Mouse (Mus musculus): ENCODE measurements around the gene Mrpl20.

The Mrpl20 gene

GRCm38 (mm10) chr4:155802741-155803339 is at the start of gene Mrpl20:
Mrpl20 (plus strand) TSS chr4:155802878.
- DNase-seq (ENCODE audit: low read depth, low spot score), result no peak

GRCm38 (mm10) chr4:155757011-155757410 is 45.7 kb upstream of the Mrpl20 start:
- DNase-seq (ENCODE audit: low read depth, low spot score), result no peak

- DNase-seq (ENCODE audit: low read depth, low spot score), result no peak
Measured at GRCm38 (mm10) chr4:155759862-155760612, 42.6 kb upstream of the Mrpl20 start.

- peak; percentile 96 for DNase-seq (ENCODE audit: low read depth, low spot score)
Measured at GRCm38 (mm10) chr4:155760613-155761355, 41.9 kb upstream of the Mrpl20 start, which contains the start of gene Atad3a. Atad3a (minus strand) TSS chr4:155761093.

GRCm38 (mm10) chr4:155761356-155762099 is 41.1 kb upstream of the Mrpl20 start:
- no peak for DNase-seq (ENCODE audit: low read depth, low spot score)

- no peak for DNase-seq (ENCODE audit: low read depth, low spot score)
Measured at GRCm38 (mm10) chr4:155762357-155762756, 40.3 kb upstream of the Mrpl20 start.

GRCm38 (mm10) chr4:155769496-155769879 is 33.2 kb upstream of the Mrpl20 start:
- DNase-seq (ENCODE audit: low read depth, low spot score), result no peak

- DNase-seq (ENCODE audit: low read depth, low spot score), result no peak
Measured at GRCm38 (mm10) chr4:155769880-155770512, 32.7 kb upstream of the Mrpl20 start.

- DNase-seq (ENCODE audit: low read depth, low spot score), result no peak
Measured at GRCm38 (mm10) chr4:155770626-155771025, 32.1 kb upstream of the Mrpl20 start.

- DNase-seq (ENCODE audit: low read depth, low spot score), result no peak
Measured at GRCm38 (mm10) chr4:155771706-155772105, 31.0 kb upstream of the Mrpl20 start.

GRCm38 (mm10) chr4:155772786-155773185 is 29.9 kb upstream of the Mrpl20 start:
- no peak for DNase-seq (ENCODE audit: low read depth, low spot score)

GRCm38 (mm10) chr4:155773335-155774078 is 29.2 kb upstream of the Mrpl20 start:
- no peak for DNase-seq (ENCODE audit: low read depth, low spot score)

GRCm38 (mm10) chr4:155774280-155774754 is 28.4 kb upstream of the Mrpl20 start, which contains the start of gene Vwa1:
Vwa1 (minus strand) TSS chr4:155774698.
- DNase-seq (ENCODE audit: low read depth, low spot score), result peak; percentile 84

- no peak for DNase-seq (ENCODE audit: low read depth, low spot score)
Measured at GRCm38 (mm10) chr4:155774971-155775740, 27.5 kb upstream of the Mrpl20 start.

GRCm38 (mm10) chr4:155775855-155776254 is 26.8 kb upstream of the Mrpl20 start:
- DNase-seq (ENCODE audit: low read depth, low spot score), result no peak

GRCm38 (mm10) chr4:155776704-155777335 is 25.9 kb upstream of the Mrpl20 start:
- DNase-seq (ENCODE audit: low read depth, low spot score), result peak; percentile 53

GRCm38 (mm10) chr4:155777816-155778215 is 24.9 kb upstream of the Mrpl20 start:
- DNase-seq (ENCODE audit: low read depth, low spot score), result no peak

GRCm38 (mm10) chr4:155779498-155779897 is 23.2 kb upstream of the Mrpl20 start:
- DNase-seq (ENCODE audit: low read depth, low spot score), result no peak

- DNase-seq (ENCODE audit: low read depth, low spot score), result no peak
Measured at GRCm38 (mm10) chr4:155780895-155781294, 21.8 kb upstream of the Mrpl20 start.

All from telencephalon, adult 2 months (tissue).